Mouse (Mus musculus) urinary bladder, postnatal 10 days (tissue): ENCODE measurements around the gene Gm17078.
"Not testable (repeated sequence)": the region's sequence is repeated elsewhere in the genome, so short reads cannot be mapped to it uniquely, and the experiment has no call there.

ENCODE experiments used
- DNase-seq: peaks from one replicate; pipeline ENCODE4 v3.0.0; 2022; ENCODE audit warnings: low spot score

Gene Gm17078

GRCm38 (mm10) chr14:51611210-51611609, at the start of gene Gm17078:
Gene Gm17078, minus strand, starts transcription at chr14:51611310.
- DNase-seq, result no peak

- not testable (repeated sequence) for DNase-seq
Measured at GRCm38 (mm10) chr14:51635566-51635965, 24.5 kb upstream of the Gm17078 start, which contains the start of gene Gm4181. Gene Gm4181, minus strand, starts transcription at chr14:51635666.

- DNase-seq, result peak; percentile 34
Measured at GRCm38 (mm10) chr14:51632426-51632825, 21.3 kb upstream of the Gm17078 start.

- not testable (repeated sequence) for DNase-seq
Measured at GRCm38 (mm10) chr14:51592039-51592438, 19.1 kb downstream of the Gm17078 start, which contains the start of gene Gm17174. Gene Gm17174, minus strand, starts transcription at chr14:51592139.

- not testable (repeated sequence) for DNase-seq
Measured at GRCm38 (mm10) chr14:51573963-51574362, 37.1 kb downstream of the Gm17078 start, which contains the start of gene Gm17175. Gene Gm17175, minus strand, starts transcription at chr14:51574063.
